Mouse (Mus musculus) monocyte, adult 5-6 weeks (primary cell): ENCODE data around the gene Mettl7b. TPM values are rescaled to one million over a fixed set of nuclear protein-coding genes. Genes with fewer than 3 reads are reported as not detected.
"Not testable (repeated sequence)": the region's sequence is repeated elsewhere in the genome, so short reads cannot be mapped to it uniquely, and the experiment has no call there.

Experiments
- ATAC-seq: fragments of 153-309, 156-312 bp; replicated peaks from 2 replicates; pipeline ENCODE4 v1.8.0; 2017; ENCODE audit warnings: mild to moderate bottlenecking; ENCODE audit not compliant: low TSS enrichment, insufficient number of reproducible peaks, severe bottlenecking, poor library complexity, low FRiP score
- total RNA-seq: library from RNA; stranded (forward); fragments of 200-1000, 200-491, 200-594 nt; gene quantifications from 3 replicates; pipeline ENCODE4 v1.2.3, GENCODE M21; 2017

Gene Mettl7b
- not detected in 3 replicates for total RNA-seq

DNA sequence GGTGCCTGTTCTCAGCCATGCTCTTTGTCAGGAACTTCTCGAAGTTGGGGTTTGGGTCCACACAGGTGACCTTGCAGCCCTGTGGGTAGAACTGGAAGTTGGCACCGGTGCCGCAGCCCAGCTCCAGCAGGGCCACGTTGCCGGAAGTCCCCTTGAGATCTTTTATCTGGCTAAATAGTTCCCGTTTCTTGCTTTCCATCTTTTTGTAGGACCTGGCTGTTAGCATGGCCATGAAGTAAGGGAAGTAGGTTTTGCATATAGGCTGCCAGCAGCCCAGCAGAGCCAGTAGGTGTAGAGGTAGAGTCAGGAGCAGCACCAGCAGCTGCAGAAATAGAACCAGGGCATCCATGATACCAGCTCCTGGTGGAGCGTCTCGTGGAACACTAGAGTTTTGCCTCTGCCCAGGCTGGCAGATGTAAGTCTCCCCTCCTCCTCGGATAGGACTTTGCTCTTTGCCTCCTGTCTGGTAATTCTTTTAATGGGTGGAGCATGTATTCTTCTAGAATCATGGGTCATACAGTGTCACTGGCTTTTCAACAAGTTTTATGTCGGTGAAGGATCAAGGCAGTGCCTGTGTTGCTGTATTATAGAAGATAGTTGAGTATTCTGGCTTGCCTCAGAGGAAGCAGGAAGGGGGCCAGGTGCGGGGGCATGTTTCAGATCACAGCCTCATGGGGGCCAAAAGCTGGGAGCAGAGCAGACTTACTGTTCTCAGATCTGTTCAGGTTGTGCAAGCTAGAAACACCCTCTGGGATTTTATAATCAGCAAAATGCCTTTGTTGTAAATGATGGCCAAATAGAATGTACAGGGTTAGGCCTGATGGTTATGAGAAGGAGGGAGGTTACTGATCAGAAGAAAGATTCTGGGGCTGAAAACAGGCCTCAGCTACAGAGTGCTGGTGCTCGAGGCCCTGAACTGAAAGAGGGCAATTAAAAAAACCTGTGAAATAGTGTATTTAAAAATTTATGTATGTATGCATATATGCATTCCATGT lies at the start of gene Mettl7b:
Gene Mettl7b (minus strand): TSS at position 399 of the 995 bp plus-strand sequence.
- no peak for ATAC-seq

DNA sequence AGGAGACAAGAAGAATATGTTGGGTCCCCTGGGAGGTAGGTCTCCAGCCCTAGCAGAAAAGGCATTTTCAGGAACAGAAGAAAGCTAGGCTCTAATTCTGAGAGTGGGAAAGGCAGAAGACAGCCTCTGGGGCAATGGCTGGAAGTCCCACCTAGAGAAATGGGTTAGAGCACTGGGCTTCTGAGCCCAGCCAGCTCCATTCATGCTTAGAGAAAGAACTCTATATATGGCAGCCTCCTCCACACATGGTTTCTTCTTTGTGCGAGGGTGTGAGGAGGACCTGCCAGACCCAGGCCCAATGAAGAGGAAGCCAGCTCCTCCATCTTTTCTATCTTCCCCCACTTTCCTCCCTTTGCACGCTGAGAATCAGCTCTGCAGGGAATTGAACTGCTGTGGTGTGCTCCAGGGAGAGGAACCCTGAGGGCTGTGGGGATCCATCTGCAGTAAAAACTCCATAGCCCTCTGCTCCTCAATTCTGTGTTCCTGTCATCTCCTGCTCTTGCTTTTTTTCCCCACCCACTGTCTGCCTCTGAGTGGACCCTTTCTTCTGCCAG lies 49.6 kb upstream of the Mettl7b start, which contains the start of gene Olfr763:
Gene Olfr763 (plus strand): TSS at position 504 of the 554 bp plus-strand sequence.
- ATAC-seq: no peak

DNA sequence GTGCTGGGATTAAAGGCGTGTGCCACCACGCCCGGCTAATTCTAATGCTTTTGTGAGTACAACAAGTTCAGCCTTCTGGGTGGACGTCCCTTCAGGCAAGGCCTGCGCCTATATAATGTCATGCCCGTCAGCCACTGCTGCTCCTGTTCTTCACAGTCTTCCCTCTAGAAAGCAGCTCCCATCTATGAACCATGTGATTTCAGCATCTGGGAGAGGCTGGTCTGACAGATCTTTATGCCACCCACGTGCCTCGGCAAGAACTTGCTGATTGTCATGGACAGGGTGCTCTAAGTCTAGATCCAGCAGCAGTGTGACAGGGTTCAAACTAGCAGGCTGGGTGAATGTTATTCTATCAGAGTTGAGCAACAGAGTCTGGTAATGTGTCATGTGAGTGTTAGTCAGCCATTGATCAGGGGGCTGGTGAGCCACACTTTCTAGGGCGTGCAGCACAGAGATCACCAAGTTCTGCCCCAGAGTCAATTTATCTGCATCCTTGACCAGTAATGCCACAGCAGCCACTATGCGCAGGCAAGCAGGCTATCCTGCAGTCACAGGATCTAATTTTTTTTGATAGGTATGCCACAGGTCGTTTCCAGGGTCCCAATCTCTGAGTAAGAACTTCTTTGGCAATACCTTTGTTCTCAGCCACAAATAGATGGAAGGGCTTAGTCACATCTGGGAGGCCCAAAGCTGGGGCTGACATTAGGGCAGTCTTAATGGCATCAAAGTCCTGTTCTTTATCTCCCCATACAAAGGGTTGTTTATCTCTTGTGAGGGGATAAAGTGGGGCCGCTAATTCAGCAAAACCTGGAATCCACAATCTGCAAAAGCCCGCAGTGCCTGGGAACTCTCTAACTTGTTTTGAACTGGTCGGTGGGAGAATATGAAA lies 43.5 kb upstream of the Mettl7b start:
- no peak for ATAC-seq

DNA sequence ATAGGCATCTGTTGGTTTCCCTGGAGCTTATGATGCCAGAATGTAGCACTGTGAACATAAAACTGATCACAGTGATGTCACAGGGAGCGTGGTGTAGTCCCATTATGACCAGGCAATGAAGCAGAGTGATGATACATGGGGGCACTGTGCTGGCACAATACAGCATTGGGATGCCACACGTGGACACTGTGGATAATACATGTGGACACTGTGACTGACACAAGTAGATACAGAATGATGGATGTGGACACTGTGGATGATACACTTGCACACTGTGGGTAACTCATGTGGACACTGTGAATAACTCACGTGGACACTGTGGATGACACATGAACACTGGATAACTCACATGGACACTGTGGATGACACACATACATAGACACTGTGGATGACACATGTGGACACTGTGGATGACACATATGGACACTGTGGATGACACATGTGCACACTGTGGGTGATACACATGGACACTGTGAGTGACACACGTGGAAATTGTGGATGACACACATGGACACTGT lies 35.8 kb upstream of the Mettl7b start:
- ATAC-seq: no peak

DNA sequence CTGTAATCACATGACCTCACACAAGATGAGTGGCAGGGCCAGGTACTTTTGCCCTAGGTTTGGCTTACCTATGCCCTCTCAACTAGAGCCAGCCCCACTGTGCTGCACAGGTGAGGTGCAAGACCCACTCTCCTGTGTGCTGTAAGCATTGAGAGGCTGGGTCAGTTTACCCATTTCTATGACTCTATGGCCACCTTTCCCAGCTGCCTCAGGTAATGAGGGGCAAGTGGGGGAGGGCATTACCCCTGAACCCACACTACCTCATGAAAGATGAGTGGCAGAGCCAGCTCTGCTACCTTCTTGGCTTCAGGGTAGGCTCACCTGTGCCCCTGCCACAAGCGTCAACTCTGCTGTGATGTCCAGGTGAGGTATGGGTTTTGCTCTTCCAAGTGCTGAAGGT lies 35.0 kb upstream of the Mettl7b start:
- no peak for ATAC-seq

DNA sequence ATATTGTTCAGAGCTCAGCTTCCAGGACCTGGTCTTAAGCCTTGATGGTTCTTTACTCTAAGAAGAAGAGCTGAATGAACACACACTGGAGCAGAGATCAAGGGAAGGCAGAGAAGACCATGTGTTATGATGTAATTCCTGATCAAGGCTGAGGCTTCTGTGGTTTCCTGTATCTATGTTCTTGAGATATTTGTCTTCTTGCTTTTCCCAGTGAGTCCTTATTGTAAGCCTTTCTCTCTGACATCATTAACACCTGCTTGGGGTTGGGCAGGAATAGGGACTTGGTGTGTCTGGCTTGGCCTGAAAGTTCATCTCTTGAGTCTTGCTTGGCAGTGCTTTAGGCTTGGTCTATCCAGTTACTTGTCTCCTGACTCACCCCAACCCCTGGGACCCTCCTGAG lies 30.2 kb upstream of the Mettl7b start:
- ATAC-seq: no peak

DNA sequence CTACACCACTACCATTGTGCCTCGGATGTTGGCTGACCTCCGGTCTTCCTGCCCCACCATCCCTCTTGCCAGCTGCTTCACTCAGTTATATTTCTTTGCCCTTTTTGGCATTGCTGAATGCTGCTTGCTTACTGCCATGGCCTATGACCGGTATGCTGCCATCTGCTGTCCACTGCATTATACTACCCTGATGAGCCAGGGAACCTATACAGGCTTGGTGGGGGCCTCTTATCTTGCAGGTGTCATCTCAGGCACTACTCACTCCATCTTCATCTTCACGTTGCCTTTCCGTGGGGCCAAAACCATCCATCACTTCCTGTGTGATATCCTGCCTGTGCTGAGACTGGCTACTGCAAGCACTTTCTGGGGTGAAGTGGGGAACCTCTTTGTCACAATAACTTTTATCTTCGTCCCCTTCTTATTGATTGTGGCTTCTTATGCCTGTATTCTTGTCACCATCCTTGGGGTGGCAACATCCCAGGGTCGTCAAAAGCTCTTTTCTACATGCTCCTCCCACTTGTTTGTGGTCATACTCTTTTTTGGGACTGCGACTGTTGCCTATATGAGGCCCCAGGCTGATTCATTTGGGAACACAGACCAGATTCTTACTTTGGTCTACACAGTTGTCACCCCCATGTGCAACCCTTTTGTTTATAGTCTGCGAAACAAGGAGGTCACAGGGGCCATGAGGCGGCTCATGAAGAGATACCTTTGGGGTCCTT lies 29.5 kb upstream of the Mettl7b start:
- ATAC-seq: not testable (repeated sequence)

DNA sequence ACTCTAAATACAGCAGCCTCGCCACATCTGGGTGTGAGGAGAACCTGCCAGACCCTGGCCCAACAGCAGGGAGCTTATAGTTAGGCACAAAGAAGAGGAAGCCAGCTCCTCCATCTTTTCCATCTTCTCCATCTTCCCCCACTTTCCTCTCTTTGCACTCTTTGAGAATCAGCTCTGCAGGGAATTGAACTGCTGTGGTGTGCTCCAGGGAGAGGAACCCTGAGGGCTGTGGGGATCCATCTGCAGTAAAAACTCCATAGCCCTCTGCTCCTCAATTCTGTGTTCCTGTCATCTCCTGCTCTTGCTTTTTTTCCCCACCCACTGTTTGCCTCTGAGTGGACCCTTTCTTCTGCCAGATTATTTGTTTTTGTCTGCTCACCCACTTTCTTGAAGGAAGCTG lies 28.3 kb upstream of the Mettl7b start, which contains the start of gene Olfr9:
Gene Olfr9 (plus strand): TSS at position 301 of the 400 bp plus-strand sequence.
- ATAC-seq: not testable (repeated sequence)

DNA sequence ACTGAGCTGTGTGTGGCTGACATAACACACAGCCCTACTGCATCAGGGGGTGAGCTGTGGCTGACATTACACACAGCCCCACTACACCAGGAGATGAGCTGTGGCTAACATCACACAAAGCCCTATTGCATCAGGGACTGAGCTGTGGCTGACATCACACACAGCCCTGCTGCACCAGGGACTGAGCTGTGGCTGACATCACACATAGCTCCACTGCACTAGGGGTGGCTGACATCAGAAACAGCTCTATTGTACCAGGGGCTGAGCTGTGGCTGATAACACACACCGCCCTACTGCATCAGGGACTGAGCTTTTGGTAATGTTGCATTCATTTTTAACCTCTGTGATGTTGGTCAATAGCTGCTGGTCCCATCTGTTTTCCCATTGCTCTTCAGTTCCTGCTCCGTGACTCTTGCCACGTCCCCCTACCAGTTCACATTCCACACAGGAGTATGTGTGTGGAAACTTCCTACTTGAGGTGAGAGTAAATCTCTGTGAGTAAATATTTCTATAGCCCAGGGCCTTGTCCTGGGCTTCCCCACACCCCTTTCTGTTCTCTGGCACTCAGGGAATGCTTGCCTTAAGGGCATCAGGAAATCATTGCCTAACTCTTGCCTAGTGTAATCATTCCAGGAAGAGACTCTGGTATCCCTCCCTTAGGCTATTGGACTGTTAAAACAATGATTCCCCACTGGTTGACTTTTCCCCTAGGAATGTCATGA lies 20.0 kb upstream of the Mettl7b start:
- no peak for ATAC-seq

DNA sequence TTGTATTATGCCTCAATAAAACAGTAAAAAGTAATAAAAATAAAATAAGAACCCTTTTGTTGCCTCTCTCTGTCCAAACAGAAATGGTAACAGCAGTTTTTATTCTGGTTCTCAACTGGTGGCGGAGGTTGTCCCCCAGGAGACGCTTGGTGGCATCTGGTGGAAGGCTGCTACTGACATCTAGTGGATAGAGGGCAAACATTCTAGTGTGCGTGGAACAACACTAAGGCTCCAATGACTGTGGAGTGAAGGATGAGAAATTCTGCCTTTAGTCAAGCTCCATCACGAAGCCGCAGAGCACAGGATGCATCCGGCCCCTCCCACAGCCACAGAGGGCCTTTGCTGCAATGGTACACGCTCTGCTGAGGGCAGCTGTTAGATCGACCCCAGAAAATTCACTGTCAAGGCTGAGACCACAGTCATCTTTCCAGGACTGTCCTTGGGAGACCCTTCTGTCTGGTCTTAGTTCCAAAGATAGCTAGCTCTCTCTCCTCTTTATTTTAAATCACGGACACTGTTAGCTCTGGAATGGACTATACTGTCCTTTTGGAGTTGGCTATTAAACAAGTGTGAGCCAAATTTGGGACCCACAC lies 16.8 kb upstream of the Mettl7b start:
- no peak for ATAC-seq

DNA sequence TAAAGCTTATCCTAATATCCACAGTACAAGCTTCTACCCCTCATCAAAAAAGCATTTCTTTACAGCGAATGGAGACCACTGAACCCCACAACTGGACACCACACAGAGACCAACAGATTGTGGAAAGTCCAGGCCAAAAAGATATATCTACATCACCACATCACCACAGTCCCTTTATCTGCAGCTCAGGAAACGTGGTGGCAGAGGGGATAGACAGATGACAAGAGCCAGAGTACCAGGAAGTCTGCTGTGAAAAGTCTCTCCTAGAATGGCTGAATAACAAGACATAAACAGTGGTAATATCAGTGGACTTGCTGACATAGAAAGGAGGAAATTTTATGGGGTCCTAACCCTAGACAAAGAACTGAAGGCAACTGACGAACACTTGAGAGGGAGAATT lies 15.6 kb upstream of the Mettl7b start:
- ATAC-seq: no peak

DNA sequence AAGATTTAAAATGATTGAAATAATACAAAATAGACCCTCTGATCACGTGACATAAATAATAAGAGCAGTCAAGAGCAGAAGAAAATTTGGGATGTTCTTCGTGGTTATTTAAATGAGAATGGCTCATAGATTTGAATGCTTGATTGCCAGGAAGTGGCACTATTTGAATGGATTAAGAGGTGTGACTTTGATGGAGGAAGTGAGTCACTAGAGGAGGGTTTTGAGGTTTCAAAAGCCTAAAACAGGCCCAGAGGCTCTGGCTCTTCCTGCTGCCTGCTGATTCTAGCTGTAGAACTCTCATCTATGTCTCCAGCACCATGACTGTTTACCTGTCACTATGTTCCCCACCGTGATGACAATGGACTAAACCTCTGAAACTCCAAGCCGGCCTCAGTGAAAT lies 12.1 kb upstream of the Mettl7b start:
- no peak for ATAC-seq

DNA sequence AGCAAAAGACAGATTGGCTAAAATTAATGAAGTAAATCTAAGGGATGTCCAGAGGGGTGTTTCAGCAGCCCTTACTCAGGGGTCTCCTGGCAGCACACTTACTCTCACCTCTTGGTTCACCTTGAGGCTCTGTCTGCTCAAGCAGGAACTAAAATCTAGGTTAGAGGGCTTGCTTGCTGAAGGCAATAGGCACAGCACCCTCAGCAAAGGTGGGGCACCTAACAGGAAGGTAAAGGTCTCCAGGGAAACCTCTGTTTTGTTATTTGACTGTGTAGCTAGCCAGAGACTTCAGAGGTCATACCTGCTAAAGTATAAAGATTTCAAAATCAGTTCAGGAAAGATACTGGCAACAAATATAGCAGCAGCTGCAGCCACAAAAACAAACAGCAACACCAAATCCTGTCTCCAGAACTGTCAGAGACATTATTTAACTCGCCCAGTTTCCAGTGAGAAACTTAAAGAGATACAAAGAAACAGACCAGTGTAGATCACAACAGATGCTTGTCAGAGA lies 10.0 kb upstream of the Mettl7b start:
- no peak for ATAC-seq

DNA sequence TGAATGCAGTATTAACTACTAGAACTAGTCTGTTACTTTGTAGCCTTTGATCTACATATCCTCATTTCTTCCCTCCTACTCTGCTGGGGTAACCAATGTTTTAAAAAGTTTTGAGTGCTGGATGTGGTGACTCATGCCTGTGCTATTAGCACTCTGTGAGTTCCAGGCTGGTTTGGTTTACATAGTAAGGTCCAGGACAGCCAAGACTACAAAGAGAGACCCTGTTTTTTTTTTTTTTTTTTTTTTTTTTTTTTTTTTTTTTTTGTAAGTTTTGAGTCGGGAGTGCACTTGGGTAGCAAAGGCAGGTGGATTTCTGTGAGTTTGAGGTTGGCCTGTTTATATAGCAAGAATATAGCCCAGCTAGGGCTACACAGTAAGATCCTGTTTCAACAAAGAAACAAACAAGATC lies 7.6 kb upstream of the Mettl7b start:
- ATAC-seq: no peak

DNA sequence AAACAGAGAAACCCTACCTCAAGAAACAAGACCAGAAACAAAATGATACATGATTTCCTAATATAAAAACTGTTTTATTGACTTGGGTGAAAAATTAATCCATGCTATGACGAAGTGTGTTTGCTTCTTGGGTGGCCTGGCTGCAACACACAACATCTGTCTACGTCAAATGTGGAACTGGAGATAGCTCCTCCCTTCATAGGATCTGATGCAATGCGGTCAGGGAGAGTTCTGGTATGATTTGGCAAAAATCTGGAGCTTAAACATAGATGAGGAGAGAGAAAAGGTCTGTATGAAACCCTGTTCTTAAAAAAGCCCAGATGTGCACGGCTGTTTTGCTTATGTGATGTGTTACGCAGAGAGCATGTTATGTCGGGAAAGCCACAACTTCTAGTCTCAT lies 5.1 kb upstream of the Mettl7b start:
- ATAC-seq: no peak

DNA sequence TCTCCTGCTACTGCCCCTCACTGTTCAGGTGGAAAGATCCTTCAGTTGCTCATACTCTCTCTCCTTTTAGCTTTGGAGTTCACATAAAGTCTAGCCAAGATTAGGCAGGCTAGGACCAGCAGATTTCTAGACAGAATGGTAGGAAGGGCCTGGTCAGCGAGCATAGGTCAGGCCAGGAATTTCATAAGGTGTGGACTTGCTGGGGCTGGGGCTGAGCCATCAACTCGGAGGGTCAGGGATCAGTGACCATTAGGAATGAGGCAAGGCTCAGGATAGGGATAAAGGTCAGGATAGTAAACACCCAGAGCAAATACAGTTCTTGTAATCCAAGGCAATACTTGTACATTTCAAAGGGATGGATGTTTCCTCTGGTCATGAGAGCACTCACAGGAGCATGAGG lies 4.2 kb upstream of the Mettl7b start:
- no peak for ATAC-seq

DNA sequence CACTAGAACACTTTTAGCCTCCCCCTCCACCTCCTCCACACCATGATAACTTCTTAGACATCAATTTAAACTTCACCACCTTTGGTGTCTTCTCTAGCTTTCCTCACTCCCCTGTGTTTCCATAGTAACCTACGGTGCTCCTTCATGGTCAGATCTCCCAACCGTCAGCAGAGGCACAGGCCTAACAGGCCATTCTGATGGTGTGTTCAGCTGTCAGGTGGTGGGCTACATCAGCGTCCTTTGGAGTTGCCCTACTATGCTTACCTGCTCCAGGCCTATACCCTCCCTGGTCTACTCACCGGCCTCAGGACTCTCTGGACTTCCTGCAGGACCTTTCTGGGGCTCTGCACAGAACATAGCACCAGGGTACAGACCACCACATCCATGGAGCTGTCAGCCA lies 646 bp downstream of the Mettl7b start:
- no peak for ATAC-seq
